Mouse (Mus musculus) kidney, postnatal 14 days (tissue): ENCODE measurements around the gene Mrpl27.
"Not testable (repeated sequence)": the region's sequence is repeated elsewhere in the genome, so short reads cannot be mapped to it uniquely, and the experiment has no call there.

ENCODE experiments used
- DNase-seq: peaks from one replicate; pipeline ENCODE4 v3.0.0; 2022; ENCODE audit warnings: mixed read lengths

The Mrpl27 gene

DNA sequence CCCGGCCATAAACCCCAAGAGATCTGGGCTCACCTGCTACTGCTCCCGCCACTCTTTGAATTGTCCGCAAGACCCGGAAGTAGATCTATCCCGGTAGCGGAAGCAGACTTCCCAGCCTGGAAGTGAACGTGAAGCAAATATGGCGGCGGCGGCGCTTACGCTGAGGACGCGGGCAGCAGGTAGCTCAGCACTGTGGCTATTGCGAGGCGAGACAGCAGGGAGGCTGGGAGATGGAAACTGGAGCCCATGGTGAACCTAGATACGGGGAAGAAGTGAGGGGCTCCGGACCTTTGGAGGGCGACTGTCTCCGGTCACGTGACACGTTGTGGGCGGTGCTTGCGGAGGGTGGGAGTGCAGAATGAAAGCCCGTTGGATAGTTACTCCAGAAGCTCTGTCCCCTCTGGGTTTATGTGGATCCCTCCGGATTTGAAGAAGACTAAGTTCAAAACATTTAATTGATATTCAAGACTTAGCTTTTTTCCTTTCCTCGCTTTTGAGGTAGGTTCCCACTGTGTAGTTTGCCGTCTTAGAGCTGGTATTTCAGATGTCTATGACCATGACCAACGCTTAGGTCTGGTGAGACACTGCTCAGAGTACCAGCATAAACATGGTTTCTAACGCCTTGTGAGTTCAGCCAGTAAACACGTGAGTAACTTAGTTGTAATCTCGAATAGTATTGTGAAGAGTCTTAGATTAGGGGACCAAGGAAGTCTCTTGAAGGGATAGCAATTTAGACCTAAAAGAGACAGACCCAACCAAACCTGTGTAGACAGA lies at the start of gene Mrpl27, which contains the start of gene Eme1:
Mrpl27 (plus strand) TSS at position 105 of the 774 bp plus-strand sequence.
Eme1 (minus strand) TSS at position 302 of the 774 bp plus-strand sequence.
- peak; percentile 90 for DNase-seq

DNA sequence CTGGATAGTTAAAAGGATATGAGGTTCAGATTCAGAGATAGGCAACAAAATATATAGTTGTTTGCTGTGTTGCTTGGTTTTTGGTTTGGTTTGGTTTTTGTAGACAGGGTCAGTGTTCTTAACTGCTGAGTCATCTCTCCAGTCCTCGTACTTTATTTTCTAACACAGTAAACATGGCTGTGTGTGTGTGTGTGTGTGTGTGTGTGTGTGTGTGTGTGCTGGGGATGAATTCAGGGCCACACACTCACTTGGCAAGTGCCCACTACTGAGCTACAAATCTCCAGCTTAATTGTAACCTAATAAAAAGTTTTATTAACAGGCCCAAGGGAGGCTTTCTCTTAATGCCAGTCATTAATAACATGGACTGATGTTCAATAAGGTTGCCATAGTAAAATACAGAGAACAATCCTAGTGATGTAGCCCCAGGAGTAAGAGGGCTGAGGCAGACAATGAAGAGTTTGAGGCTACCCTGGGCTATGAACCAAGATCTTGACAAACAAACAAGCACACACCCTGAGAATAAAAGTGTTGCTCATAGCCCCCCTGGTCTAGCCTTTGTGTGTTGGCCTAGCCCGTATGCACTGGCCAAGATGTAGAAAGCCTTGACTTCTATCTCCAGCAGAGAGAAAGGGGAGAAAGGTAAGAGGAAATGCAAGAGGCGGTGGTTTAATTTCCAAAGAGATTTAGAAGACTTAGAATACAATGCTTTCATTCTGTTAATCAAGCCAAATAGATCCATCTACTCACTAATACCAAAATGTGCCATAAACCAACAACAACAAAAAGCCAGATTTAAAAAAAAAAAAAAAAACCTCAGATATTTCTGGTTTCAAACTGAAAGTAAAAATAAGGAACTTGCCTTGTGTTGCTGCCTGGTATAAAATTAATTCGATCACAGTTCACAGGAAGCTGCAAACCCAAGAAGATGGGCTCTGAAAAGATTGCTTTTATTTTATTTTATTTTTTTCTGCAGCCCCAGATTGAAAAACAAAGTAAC lies 42.5 kb upstream of the Mrpl27 start:
- peak; percentile 49 for DNase-seq

DNA sequence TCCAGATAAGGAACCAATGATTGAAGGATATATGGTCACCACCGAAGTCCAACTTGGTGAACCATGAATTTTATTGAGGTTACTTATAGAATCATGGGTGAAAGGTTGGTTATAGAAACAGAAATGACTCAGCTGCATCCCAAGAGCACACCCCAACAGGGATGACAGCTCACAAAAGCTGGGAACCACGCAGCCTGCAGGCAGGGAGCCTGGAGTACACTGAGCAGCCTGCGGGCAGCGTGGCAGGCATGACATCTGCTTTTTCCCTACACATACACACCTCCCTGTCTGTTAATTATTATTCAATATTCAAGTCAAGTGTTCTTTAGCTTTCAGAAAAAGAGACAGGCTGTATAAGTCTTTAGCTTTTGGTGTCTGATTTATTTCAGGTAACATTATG lies 39.0 kb upstream of the Mrpl27 start:
- DNase-seq, result no peak

DNA sequence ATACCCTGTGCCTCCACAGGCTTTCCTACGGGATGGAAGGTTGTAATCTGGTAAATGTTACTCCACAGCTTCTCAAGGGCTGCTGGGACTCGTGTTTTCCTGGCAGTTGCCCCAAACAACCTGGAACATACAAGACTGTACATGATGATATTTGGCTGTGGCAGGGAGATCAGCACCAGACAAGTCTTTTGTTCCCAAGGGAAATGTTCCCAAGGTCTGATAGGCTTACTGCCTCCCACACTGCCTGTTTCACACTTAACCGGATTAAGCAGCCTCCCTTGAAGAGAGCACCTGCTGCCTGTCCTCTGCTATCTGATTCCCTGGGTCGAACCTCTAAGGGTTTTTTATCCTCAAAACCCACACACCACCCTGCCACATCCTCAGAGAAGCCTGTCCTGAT lies 38.1 kb upstream of the Mrpl27 start:
- no peak for DNase-seq

DNA sequence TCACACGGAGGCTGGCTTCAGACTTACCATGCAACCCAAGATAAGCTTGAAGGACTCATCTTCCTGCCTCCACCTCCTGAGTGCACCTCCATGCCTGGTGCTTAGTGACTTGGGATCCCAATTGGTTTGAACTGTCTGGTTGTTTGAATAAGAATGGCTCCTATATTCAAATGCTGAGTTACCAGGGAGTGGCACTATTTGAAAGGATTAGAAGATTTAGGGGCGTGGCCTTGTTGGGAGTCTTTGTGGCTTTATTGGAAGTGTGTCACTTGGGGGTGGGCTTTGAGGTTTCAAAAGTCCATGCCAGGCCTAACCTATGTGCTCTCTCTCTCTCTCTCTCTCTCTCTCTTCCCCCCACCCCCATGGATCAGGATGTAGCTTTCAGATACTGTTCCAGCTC lies 35.9 kb upstream of the Mrpl27 start:
- DNase-seq, result no peak

DNA sequence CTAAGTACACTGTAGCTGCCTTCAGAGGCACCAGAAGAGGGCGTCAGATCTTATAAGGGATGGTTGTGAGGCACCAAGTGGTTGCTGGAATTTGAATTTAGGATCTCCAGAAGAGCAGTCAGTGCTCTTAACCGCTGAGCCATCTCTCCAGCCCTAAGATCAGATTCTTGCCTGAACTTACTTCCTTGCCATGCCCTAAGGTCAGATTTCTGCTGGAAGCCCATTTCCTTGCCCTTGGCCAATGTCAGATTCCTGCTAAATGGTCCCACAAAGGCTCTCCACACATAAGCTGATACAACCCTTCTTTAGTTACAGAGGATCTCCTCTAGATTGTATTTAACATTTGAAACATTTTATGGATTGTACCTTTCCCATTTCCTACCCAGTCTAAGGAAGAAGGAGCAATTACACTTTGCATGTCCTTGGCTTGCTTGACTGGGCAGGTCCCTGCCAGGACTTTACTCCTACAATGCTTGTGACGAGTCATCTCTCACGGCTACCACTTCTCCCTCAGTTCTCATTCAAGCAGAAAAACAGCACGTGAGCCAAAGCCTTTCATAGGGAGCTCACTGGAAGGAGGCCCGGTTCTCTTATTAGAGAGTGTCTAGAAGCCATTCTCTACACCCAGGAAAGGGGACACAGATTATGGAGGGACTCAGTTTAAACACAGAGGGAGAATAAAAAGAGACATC lies 32.7 kb upstream of the Mrpl27 start:
- peak; percentile 26 for DNase-seq

DNA sequence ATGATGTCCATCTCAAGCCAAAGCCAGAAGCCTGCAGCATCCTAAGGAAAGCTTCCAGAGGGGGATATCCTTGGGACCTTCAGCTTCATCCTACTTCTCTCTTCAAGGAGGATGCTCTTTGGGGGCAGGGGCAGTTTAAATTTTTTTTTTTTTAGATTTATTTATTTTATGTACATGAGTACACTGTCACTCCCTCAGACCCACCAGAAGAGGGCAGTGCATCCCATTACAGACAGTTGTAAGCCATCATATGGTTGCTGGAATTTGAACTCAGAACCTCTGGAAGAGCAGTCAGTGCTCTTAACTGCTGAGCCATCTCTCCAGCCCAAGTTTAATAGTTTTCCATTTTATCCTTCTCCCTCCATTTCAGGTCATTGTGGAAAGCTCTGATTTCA lies 32.1 kb upstream of the Mrpl27 start:
- no peak for DNase-seq

DNA sequence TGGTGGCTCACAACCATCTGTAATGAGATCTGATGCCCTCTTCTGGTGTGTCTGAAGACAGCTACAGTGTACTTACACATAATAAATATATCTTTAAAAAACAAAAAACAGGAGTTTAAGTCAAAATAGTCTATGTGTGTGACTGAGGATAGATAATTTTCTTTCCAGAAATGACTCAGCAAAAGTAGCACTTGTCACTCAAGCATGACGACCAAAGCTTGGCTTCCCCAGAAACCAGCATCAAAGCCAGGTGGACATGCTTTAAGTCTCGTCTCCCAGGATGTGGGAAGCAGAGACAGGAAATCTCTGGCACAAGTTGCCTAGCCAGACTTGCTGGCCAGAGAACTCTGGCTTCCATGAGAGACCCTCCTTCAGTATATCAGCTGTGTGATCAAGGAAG lies 31.4 kb upstream of the Mrpl27 start:
- DNase-seq, result no peak

DNA sequence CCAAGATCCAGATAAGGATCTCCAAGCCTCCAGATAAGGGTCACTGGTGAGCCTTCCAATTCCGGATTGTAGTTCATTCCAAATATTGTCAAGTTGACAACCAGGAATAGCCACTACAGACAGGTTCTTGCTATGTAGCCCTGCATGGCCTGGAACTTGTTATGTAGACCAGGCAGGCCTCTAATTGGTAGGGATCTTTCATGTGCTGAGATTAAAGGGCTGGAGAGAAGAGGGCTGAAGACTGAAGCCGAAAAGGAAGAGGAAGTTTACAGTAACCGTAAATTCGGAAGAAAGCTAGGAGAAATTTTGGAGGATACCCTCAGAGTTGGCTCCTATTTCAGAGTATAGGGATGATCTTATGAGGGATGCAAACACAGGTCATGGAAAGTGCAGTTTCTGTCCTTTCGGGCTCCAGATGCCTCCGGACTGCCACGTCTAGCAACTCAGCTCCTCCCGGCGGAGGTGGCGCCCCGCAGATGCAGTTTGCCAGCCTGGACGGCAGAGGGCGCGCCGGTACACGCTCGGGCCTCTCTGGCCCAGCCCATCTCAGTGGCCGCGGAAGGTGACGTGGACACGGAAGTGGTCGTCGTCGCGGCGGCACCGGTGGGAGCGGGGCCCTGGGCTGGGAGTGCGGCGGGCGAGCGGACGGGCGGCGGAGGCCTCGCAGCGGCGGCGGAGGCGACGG lies 24.2 kb upstream of the Mrpl27 start, which contains the start of gene Lrrc59:
Lrrc59 (plus strand) TSS at position 569 of the 685 bp plus-strand sequence.
- peak; percentile 95 for DNase-seq

DNA sequence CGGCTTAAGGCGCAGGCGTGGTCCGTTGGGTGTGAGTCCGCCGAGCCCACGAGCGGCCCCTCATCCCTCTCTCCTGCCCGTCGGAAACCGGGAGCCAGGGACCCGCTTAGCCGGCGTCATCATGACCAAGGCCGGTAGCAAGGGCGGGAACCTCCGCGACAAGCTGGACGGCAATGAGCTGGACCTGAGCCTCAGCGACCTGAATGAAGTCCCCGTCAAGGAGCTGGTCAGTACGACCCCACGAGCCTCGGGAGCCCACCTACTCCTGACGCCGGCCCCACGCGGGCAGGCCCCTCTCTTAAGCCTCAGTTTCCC lies 23.7 kb upstream of the Mrpl27 start:
- no peak for DNase-seq

DNA sequence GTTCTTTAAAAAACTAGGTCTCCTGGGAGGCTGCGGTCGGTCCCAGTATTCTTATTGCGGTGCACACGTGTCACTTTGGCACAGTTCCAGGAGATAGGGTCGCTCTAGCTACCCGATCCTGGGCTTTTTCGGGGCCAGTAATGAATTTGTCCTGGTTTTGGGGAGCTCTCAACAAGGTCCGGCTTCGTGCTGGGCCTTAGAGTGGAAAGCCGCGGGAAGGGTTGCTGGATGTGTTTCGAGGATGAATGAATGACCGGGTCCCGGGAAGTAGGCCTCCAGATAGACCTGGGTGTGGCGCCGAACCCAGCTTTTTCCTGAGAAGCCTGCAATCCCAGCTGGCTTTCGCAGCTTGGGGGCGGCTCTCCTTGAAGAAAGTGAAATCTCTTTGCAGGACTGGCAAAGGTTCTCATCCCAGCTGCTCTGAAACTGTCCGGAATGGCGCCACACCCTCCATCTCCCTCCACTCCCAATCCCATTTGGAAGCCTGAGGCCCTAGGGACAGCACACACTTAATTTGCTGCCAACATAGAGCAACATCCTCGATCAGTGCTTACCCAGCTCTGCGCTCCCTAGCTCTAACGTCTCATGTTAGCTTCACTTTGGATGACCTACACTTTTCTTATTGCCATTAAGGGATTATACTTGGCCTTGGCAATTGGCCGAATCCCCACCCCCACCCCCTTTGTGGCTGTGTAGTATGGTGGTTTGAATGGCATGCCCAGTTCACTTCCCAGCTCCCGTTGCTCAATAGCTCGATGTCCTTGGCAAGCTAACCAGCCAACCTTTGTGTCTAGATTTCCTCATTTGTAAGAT lies 23.2 kb upstream of the Mrpl27 start:
- peak; percentile 31 for DNase-seq

DNA sequence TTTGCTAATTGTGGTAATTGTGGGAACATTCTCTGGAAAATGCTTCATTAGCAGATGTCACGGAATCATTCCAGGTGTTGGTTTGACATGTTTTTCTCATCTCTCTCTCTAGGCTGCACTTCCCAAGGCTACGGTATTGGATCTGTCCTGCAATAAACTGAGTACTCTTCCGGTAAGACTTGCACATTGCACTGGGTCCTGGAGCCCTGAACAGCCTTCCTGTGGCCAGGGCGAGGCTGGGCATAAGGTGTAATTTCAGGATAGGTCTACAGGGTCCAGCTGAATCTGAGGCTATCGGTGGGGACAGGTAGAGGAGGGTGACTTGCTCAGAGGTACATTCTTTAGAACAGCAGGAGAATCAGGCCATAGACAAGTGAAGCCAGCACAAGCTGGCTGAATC lies 21.6 kb upstream of the Mrpl27 start:
- no peak for DNase-seq

DNA sequence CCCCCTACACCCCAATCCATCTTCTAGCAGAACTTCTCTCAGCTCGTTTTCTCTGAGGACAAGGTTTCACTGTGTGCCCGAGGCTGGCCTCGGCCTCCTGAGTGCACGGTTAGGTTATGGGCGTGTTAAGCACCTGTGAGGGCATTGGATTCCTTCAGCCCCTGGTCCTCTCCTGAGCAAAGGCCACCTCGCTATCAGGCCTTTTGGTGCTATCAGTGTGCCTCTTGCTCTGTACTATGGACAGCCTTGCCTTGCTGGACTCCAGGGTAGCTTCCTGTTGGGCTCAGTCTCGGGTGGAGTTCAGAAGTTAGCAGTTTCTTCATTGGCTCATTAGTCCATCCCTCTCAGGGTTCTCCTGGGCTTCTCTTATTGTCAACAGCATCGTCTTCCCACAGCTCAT lies 20.6 kb upstream of the Mrpl27 start:
- no peak for DNase-seq

DNA sequence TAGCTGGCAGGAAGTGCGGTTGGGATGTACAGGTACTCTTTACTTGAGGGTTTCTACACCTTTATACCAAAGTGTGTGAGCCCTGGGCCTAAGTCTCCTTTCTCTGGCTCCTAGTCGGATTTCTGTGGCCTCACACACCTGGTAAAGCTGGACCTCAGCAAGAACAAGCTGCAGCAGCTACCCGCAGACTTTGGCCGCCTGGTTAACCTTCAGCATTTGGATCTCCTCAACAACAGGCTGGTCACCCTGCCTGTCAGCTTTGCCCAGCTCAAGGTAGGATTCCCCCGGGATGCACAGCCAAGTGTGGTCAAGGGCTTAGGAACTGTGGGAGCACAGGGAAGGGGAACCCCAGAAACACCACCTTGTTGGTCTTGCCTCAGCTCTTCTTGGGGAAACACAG lies 19.1 kb upstream of the Mrpl27 start:
- DNase-seq, result peak; percentile 65

DNA sequence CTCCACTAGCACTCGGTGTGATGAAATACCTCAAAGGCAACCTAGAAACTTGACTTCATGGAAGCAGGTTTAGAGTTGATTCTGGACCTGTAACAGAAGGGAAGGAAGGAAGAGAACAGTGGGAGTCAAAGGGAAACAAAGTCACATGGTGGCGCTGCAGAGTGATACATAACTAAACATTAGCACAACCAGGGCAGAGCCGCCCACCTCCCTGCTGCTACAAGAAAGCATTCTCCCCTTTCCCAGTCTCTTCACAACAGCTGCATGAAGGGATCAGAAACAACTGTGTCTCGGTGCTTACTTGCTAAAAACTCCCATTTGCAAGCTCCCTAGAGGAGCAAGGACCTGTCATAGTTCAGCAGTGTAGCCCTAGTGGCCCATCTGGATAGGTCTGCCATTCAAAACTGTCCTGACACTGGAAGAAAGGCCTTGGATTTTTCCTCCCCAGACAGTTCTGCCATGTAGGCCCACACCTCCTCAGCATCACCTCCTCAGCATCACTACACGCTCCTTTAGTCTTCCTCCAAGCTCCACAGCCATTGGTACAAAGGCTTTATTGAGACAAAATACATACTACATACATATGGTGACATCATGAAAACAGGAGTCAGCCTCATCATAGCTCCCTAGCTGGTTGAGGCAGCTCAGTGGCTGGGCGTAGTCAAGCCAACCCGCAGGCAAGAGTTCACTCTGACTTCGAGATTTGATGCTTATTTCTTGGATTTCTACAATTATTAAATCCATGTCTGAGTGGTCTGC lies 8.9 kb upstream of the Mrpl27 start:
- DNase-seq, result no peak

DNA sequence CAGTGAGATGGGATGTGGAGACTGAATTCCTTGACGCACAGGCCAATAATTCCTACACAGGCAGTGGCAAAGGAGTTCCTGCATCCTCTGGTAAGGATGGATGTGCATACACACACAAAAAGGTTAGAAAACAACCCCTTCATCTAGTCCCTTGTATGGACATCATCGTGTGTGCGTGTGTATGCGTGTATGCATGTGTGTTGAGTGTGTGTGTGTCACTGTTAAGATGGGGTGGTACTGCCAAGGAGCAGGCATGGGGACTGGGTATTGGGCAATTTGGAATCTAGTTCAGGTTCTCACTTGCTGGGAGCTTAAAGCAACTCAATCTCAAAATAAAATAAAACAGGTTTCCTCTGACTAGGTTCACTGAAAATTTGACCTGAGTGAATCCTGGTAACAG lies 7.1 kb upstream of the Mrpl27 start:
- DNase-seq, result no peak

DNA sequence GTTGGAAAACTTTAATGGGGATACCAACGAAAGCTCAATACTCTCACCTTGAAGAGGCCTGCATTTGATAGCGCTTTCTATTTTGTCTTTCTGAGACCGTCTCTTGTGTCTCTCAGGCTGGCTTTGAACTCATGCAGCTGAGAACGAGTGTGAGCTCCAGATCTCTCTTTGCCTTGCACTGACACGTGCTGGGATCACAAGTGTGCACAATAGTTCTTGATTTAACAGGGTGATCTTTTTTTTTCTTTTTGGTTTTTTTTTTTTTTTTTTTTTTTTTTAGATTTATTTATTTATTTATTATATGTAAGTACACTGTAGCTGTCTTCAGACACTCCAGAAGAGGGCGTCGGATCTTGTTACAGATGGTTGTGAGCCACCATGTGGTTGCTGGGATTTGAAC lies 2.3 kb upstream of the Mrpl27 start:
- not testable (repeated sequence) for DNase-seq

DNA sequence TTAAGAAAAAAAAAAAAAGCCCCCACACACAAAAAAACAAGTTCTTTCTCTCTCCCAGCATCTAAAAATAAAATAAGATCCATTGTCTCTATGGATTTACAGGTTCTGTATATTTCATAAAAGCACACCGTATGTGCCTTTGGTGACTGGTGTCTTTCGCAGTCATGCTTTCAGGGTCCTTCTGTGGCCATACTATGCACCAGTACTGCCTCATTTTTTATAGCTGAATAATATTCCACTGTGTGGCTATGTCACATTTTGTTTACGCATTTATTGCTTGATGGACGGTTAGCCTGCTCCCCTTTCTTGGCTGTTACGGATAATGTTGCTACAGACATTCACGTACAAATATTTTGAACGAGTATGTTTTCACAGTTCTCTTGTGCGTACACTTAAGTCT lies 594 bp upstream of the Mrpl27 start:
- no peak for DNase-seq

DNA sequence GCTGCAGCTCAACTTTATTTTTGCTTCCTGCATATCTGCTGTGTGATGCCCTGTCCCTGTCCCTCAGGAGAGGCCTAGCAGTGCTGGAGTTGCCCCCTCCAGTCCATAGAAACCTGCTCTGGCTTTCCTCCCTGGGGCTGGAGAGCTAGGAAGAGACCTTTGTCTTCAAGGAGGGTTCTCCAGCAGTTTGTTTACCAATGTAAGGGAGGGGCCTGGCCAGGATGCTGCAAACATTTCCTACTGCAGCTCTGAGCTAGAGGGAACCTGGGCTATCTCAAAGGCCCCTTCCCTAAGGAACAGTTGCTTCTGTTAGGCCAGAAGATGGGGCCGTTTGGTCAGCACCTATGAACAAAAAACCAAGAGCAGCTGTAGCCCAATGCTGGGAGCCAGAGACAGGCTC lies 7.8 kb downstream of the Mrpl27 start:
- DNase-seq, result no peak

DNA sequence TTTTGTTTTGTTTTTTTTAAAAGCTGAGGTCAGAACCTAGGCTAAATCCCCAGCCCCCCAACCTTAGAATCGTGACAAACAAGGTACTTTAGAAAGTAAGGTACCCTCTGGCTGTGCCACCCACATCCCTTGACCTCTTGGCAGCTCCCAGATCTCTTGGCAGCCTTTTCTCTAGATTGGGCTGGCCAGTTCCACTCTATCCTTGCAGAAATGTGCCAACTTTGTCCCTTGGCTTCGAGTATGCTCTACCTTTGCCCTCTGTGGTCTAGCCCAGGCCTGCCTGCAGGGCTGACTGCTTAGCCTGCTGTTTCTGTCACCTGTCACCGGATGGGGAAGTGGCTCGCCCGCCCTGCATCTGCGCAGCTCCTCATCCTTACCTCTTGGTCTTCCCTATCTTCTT lies 11.7 kb downstream of the Mrpl27 start:
- DNase-seq, result no peak

DNA sequence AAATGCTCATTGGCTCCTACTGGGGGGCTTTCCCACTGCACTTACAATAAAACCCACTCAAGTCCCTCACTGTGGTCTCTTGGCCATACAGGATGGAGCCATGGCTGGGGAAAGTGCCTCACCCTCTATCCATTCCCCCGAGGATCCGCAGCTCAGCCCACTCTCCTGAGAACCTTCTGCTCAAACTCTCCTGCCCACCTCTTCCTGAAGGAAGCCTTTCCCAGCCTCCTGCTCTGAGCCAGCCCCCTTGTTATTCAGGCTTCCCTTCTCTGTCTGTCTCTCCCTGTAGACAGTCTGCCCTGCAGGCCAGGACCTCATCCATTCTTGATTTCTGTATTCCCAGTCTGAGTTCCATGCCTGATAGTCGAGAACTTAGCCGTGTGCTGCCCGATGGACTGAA lies 21.4 kb downstream of the Mrpl27 start:
- no peak for DNase-seq
